Mouse (Mus musculus) gastrocnemius, postnatal 4 days (tissue): ENCODE measurements at regions not wholly inside any gene's neighbourhood (a gene's known extent, or its start where the extent isn't known, plus 50 kb on each side); places are given as distances from the start of the nearest gene placed in this dataset.
A peak's percentile ranks its signal among the peaks of the same experiment; 100 is the strongest.

ENCODE experiments used
- DNase-seq, 2 experiments: peaks; one replicate each; pipeline ENCODE4 v3.0.0; 2021 to 2022; ENCODE audit warnings: low spot score in 2 of 2, mixed read lengths in 2 of 2

DNA sequence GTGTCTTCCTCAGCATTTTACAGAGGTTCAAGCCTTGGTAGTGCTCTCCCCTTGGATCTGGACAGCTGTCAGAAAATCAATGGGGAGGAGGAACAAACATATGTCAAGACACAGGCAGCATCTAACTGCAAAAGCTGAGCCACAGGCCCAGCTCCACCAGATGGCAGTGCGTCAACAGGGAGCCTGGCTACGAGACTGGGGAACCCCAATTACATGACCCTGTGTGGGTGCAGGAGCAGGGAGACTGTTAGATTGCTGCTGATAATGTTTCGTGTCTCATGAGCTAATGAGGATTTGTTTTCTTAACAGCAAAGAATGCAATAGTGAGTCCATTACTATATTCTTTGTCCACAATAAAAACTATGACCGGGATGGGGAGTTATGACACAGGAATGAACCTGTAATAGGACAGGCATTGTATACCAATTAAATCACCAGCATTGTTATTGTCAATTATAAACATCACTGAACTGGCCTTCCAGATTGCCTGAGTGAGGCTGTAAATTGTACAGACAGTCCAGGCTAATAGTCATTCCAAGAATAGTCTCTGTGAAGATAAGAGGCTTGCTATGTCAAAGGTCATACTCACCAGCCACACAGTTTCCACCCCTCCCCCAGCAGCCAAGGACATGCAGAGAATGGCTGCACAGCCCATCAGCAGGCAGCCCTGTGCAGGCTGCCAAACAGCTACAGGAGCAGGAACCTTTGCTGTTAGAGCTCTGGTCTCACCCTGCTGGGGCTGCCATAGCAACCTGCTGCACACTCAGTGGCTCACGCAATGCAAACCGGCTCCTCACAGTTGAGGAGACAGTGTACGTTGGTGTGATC lies 58.8 kb upstream of the Barx2 start:
- DNase-seq: peak in 1 of 2 experiments; percentile 57

DNA sequence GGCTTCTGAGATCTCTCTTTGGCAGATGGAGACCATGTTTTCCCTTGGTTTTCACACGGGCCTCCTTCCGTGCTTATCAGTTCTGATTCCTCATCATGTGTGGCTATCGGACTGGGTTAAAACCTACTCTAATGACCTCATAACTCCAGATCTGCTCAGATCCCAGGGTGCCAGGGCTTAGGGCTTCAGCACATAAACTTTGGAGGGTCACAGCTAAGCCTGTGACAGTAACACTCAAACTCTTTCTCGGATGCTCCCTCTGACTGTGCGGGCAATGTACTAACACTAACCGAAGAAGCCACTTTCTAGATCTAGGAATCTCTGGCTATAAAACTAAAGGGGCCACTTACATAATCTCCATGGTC lies 59.3 kb upstream of the Barx2 start:
- no peak for DNase-seq

DNA sequence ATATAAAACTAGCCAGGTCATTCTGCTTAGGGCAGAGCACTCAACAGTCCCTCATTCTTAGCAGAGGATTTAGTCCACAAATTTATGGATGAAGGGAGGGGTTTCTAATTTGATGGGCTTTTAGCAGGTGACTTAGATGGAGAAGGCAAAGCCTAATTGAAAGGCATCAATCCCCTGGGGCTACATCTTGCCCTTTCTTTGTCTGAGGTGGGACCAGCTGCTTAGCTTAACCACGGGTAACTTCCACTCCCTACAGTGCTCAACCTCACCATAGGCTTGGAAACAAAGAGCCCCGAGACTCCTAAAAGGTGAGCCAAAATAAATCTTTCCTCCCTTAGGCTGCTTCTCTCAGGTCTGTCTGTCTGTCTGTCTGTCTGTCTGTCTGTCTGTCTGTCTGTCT lies 62.9 kb upstream of the Barx2 start:
- DNase-seq: no peak

DNA sequence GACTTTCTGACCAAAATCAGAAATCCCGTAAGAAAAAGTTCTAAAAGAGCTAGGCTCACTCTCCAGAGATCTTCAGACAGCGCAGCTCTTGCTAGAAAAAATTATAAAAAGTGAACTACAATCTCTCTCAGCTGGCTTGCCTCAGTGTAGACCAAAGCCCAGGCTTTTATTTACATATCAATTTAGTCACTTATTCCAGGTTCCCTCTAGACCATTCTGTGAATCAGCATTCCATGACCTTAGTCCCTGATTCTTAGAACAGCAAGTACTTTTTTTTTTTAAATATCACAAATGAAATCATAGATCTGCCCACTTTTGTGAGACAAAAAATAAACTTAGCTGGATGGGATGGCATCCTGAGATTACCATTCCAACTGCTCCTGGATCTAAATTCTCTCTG lies 64.8 kb upstream of the Barx2 start:
- no peak for DNase-seq

DNA sequence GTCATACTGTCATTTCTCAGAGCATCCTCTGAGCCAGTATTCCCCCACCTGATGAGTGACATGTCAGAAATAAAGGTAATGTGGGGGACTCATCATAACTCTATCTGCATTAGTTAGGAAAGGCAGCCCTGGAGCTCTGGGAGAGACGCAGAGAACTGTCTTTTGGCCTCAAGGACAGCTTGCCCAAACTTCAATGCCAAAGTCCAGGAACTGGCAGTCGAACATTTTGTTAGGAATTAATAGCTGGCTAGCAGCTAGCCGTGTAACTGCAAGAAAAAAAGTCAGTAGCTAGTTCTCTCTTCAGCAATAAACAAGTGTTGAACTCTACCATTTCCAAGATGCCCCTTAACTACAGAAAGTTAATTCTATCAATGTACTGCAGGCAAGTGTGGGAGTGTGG lies 65.9 kb upstream of the Barx2 start:
- no peak for DNase-seq

DNA sequence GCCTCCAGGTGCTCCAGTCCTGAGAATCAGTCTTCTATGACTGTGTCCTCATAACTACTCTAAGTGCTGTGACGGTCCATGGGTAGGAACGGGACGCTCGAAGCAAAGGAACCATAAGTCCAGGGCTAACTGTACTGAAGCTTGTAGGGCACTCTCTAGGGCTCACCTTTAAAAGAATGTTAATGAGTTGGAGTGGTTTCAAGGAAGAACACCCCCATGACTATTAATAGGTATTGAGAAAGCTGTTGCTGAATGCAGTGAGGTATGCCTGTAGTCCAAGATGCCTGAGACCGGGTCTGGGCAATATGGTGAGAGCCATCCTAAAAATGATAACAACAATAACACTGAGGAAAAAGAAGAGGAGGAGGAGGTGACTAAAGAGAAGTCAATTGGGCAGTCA lies 67.2 kb upstream of the Barx2 start:
- DNase-seq: no peak

DNA sequence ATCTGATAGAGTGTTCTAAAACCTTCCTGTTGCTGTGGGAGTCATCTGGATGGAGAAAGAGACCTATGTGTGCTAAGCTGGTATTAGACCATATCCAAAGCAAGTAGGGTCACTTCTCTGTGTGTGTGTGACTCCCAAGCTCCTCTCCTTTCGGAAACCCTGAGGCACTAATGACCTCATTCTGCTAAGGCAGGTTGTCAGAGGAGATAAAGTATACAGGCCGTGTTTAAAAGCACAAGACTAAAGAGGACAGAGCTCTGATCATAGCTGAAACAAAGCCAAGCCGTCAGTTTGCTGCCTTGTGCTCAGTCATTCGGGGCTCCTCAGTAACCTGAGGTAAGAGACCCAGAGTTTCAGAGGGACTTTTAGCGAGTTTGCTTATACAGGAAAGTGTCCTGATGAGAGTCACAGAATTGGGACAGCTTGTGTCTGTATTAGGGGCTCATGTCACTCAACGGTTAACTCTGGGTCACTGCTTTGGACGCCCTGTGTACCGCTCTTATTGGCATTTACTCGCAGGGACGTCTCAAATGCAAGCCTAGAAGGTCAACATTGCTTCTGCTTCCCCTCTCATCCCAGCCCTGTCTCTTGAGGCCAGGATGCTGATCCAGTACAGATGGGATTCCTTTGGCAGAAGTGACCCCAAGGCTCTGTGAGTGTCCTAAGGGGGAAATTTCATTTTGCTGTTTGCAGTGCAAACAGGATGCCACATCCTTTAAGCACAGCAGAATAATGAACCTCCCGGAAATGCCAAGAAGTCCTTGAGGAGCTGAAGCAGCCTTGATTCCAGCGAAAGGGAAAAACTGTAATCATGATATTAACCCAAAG lies 70.7 kb upstream of the Barx2 start:
- DNase-seq: no peak

DNA sequence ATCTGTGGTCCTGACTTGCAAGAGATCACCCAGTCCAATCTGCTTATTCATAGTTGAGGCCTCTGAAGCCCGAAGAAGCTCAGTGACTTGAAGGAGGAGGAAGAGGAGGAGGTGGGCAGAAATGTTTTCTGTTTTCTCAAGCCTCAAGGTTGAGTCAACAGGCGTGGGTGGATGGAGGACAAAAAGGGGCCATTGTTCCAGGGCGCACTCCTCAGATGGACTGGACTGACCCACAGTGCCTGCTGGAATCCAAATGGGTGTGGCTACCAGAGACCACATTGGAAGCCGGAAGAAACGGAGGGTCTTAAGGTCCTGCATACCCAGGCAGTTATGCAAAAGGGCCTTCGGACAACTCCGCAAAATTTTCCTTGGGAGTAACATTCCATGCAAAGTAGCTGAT lies 75.6 kb upstream of the Barx2 start:
- DNase-seq: no peak

DNA sequence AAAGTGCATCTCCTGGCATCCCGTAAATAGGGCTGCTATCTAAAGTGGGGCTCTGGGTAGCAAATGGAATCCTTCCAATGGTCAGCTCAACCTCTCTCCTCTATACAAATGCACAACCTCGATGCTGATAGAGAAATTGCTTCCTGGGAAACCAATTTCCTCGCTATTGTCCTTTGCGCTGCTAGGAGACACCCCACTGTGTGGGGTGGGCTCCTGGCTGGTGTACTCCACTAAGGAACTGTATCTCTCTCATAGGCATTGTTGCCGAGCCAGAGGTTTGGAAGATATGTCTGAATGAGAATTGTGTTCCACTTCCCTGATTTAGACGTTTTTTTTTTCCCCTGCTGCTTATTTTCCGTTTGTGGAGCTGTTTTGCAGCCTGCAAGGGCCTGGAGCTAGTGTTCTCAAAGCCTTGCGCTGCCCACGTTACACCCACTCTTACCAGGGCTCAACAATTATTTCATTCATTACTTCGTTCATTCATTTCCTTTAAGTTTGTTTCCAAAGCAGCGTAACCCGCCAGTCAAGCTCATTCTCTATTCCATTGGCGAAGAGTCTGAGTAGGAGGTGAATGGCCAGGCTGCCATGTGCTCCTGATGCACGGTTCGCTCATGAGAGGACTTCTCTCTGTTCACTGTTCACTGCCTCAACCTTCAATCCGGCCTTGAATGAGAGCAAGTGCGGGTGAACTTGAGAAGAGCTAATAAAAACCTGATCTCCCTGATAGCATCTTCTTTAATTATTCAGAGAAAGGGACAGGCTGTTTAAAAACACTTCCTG lies 76.5 kb upstream of the Barx2 start:
- no peak for DNase-seq

DNA sequence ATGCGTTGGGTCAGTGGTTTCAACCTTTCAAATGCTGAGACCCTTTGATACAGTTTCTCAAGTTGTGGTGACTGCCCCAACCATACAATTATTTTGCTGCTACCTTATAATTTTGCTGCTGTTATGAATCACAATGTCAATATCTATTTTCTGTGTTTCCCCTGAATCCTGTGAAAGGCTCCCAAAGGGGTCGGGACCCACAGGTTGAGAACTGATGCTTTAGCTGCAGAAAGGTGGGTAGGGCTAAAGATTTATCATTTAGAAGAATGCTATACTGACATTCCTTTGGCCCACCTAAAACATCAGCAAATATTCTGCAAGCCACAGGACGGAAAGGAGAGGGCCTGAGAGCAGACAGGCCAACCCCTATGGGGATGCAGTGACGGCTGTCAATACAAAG lies 77.2 kb upstream of the Barx2 start:
- DNase-seq: no peak

DNA sequence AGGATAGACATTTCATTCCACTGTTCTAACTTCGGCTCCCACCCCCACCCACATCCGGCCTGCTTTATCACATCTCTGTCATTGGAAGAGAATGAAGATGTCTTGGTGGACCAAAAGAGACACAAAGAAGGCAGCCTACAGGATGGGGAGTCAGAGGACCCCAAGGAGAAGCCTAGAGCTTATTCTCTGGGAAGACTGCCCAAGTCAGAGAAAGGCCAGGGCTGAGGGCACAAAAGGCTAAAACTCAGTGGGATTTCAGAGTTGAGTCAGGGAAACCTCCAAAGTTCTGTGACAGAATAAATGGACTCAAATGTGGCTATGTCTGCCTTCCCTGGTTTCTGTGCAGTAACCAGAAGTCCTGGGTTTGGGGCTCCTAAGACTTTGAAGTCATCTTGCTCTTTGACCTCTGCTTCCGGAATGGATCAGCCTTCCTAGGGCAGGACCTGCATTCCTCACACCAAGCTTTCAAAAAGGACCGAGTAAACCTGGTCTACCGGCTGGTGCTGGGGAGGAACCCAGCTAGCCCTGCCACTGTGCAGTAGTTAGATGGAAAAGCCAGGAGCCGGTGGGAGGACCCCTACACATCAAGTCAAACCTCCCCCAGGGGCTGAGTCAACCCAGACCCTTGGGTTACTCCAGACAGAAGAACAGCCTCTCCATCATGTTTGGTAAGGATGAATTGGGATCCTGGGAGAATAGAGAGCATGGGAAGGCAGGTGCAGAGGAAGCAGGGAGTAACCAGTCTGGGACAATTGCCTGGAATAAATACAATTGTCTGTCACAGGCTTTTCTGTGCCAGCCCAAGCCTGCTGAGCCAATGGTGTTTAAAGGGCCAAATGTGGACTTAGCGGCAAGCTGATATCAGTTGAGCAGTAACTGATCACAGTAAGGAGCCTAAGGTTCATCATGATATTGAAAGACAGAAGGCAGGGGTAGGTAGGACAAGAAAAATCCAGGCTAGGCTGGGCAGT lies 80.7 kb upstream of the Barx2 start:
- DNase-seq: no peak

DNA sequence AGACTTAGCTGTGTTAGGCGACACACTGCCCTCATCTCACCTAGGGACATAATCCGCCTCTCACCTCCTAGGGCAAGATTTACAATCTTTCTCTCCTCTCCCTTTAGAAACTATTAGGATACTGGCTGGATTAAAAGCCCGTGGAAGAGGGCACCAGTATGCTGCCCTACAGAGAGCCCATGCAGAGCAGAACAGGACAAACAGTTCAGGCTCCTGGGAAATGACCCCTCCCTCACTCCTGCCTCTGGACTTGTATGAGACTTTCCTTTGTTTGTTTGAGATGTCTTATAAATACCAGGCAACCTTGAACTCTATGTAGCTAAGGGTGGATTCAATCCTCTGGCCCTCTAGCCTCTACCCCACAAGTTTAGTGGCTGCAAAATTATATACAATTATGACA lies 81.8 kb upstream of the Barx2 start:
- no peak for DNase-seq

DNA sequence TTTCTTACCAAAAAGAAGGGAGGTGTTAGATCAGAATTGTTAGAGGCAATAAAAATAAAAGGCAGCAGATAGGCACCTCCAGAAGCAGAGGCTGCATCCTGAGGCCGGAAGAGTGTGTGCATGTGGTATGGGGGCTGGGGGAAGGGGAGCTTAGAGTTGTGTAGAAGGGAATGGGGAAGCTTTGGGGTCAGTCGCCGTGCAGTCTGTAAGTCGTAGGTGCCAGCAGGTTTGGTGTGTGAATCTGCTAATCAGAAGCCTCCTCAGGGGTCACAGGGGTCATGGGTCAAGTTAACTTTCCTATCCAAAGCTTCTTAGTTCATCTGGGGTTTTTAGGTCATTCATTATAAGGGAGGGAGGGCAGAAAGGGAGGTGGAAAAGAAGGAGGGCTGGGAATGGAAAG lies 82.4 kb upstream of the Barx2 start:
- DNase-seq: no peak

DNA sequence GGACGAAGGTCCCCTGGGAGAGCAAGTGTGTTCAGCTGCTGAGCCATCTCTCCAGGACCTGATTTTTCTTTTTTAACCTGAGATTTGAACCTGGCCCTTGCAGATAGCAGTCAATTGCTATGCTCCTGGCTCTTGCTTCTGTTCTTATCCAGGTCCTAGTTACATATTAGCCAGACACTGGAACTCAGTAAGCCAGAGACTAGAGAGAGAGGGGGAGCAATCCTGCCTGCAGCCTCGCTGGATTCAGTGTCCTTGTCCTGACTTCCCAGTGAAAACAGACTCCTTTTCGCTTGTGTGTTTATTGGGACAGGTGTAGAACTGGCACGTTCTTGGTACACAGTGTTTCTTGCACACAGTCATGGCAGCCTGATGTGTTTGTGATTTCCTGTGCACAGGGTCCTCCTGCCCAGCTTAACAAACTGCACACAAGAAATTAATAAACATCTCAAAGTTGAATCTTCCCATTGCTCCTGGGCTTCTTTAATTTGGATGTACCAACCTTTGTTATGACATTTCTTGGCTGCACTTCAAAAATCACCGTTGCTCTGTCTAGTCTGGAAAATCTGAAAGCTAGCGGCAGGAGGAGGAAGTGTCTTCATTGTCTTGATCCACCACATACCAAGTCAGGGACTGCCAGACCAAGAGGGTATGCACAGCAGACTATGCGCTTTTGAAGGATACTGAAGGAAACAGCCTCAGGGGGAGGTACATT lies 83.4 kb upstream of the Barx2 start:
- DNase-seq: no peak

DNA sequence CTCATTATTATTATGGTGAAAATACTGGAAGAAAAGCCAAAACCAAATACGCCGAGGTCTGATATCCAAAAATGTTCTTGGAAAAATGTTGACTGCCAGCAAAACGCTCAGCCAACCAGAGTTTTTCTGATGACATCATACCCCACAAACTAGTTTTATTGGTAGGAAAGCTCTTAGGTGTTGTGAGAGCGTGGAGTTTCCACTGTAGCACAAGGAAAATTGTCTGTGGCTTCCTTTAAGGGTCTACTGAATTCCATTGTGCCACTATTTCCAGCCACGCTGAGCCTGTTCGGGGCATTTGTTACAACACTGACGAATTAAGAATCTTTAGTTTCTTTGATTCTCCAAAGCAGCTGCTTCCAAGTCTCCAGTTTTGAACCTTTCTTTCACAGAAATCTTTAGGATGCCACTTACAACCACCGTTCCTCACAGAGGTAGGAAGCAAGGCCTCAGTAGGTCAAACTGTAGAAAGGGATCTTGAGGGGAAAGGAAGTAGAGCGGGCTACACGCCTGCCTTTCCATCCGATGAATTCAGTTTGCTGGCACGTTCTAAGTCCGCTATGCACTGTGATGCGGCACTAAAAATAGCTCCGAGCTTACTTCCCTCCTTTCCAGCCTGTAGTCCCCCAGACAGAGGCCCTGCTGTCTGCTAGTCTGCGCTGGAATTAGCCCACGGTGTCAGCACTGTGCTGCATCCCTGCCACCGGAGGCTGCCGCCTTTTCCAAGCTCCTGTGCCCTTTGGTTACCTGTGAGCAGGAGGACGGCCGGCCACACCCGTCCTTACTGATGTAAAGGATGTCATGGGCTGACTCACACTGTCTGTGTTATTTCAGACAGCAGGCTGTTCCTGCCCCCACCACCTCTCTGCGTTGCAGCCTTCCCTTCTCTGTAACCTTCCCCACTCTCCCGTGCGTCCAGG lies 84.2 kb upstream of the Barx2 start:
- DNase-seq: peak in 1 of 2 experiments; percentile 25

DNA sequence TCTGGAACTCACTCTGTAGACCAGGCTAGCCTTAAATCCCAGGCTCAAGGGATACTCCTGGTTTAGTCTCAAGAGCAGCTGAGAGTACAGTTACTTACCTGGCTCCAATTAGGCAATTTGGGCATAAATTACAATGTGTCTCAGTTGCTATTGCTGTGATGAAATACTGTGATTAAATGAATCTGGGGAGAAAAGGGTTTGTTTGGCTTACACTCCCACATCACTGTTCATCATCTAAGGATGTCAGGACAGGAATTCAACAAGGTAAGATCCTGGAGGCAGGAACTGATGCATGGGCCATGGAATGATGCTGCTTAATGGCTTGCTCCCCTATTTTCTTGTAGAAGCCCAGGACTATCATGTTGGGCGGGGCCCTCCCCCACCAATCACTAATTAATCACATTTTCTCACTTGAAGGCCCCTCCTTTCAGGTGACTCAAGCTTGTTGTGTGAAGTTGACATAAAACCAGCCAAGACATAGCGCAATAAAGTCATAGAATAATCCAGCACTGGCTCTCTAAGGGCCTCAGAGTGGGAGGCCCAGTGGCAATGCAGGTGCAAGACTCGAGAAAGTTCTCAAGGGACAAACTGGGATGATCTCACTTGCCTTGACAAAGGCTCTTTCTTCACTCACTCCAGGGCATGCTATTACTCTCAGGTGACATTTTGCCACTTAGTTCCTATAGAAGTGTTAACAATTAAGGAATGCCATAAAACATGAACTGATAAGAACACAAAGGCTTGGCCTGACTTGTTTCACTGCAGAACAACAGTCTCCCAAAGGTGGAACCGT lies 85.4 kb upstream of the Barx2 start:
- no peak for DNase-seq

DNA sequence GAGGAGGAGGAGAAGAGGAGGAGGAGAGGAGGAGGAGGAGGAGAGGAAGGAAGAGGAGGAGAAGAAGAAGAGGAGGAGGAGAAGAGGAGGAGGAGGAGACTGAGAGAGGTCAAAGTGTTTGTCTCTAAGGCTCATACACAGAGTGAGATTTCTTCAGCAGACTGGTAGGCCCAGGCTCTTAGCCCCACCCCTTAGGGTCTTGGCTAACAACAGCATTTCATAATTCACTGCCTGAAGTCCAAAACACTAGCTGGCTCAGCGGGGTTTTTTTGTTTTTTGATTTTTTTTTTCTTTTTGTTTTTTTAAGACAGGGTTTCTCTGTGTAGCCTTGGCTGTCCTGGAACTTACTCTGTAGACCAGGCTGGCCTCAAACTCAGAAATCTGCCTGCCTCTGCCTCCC lies 86.5 kb upstream of the Barx2 start:
- DNase-seq: no peak

DNA sequence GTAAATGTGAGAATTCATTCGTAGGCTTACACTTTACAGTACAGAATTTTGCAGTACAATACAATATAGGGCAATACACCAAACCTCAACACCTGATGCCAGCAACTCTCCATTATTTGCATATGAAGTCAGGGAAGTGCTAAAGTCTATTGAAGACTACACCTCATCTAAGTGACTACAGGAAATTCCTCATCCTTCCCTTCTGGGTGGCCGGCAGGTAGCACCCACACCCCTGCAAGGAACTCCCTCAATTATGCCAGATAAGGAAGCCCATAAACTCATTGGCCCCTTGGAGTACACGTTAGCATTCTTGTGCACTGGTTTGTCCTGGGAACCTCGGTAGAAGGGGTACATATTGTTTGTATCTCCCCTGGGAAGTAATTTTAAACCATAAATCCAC lies 89.7 kb upstream of the Barx2 start:
- DNase-seq: no peak
